Mouse (Mus musculus) myocyte (in vitro differentiated cells): ENCODE data around the gene Zfp422.

Experiments used
- CEBPB ChIP-seq: IDR thresholded peaks from 2 replicates; pipeline ENCODE4 v1.6.1; 2011; ENCODE audit warnings: mild to moderate bottlenecking, moderate library complexity; ENCODE audit not compliant: poor library complexity, insufficient read depth, severe bottlenecking
- E2F4 ChIP-seq: IDR thresholded peaks from one replicate; pipeline ENCODE4 v1.6.1; 2011; ENCODE audit warnings: mild to moderate bottlenecking, control low read depth, moderate library complexity; ENCODE audit not compliant: insufficient read depth
- MAX ChIP-seq: IDR thresholded peaks from one replicate; pipeline ENCODE4 v1.6.1; 2011; ENCODE audit warnings: low read depth, mild to moderate bottlenecking, control low read depth
- MYOG ChIP-seq, 3 experiments: IDR thresholded peaks; one replicate each; pipeline ENCODE4 v1.6.1; 2011; ENCODE audit warnings: control low read depth in 2 of 3, low read depth in 2 of 3, mild to moderate bottlenecking in 2 of 3; ENCODE audit not compliant: insufficient read length in 2 of 3, control insufficient read depth in 1 of 3, insufficient read depth in 1 of 3
- POLR2A ChIP-seq: IDR thresholded peaks from one replicate; pipeline ENCODE4 v1.6.1; 2011; ENCODE audit warnings: low read depth, mild to moderate bottlenecking, control low read depth, moderate library complexity; ENCODE audit not compliant: insufficient read length
- REST ChIP-seq: IDR thresholded peaks from one replicate; pipeline ENCODE4 v1.6.1; 2011; ENCODE audit warnings: mild to moderate bottlenecking, control low read depth, moderate library complexity; ENCODE audit not compliant: insufficient read depth, insufficient read length
- SRF ChIP-seq: IDR thresholded peaks from one replicate; pipeline ENCODE4 v1.6.1; 2011; ENCODE audit warnings: low read depth; ENCODE audit not compliant: control insufficient read depth, insufficient read length
- TCF12 ChIP-seq: IDR thresholded peaks from one replicate; pipeline ENCODE4 v1.6.1; 2011; ENCODE audit warnings: mild to moderate bottlenecking, control low read depth; ENCODE audit not compliant: poor library complexity, insufficient read depth, severe bottlenecking
- TCF3 ChIP-seq: IDR thresholded peaks from one replicate; pipeline ENCODE4 v1.6.1; 2011; ENCODE audit warnings: low read depth, control low read depth; ENCODE audit not compliant: insufficient read length
- USF1 ChIP-seq: IDR thresholded peaks from one replicate; pipeline ENCODE4 v1.6.1; 2011; ENCODE audit warnings: low read depth, mild to moderate bottlenecking, control low read depth, moderate library complexity

GRCm38 (mm10) chr6:116653191-116653590 lies 24.4 kb upstream of the Zfp422 start:
- TF ChIP-seq USF1 (no peak), MYOG (IDR thresholded peaks at IDR 0.05; ENCODE audit: control insufficient read depth in 1 of 3, insufficient read depth in 1 of 3, insufficient read length in 2 of 3, low read depth in 2 of 3) (no peak), POLR2A (no peak), MAX (no peak), REST (no peak), E2F4 (no peak), TCF12 (no peak), TCF3 (no peak), CEBPB (no peak), SRF (no peak)
